Mouse (Mus musculus) megakaryocyte-erythroid progenitor cell, adult 5-6 weeks (primary cell): ENCODE results near the gene Hspbp1. TPM values are rescaled to one million over a fixed set of nuclear protein-coding genes. Genes with fewer than 3 reads are reported as not detected.

ENCODE experiments used
- ATAC-seq: replicated peaks from 2 replicates; pipeline ENCODE4 v1.8.0; 2016; ENCODE audit warnings: mild to moderate bottlenecking, inconsistent platforms; ENCODE audit not compliant: severe bottlenecking, poor library complexity, low FRiP score, low TSS enrichment
- total RNA-seq, 2 experiments: library from RNA; stranded (forward) in 1 of 2; stranded (reverse) in 1 of 2; fragments of 200-1000, 215-1000 nt in 1 of 2; fragments of >200 nt in 1 of 2; fragmentation: Nextera tagmentation in 1 of 2; gene quantifications; 2 replicates each; pipeline ENCODE4 v1.2.3; 2014 to 2017

Gene Hspbp1
- total RNA-seq, 2 experiments from 2014 or later, result 44.9 to 69.0 TPM

GRCm38 (mm10) chr7:4646806-4647205 lies 38.1 kb downstream of the Hspbp1 start:
- 0 out of 2 replicates have a peak, but pooled peaks have one; percentile 31 for ATAC-seq

GRCm38 (mm10) chr7:4643225-4643624 lies 41.6 kb downstream of the Hspbp1 start:
- ATAC-seq, result peak; percentile 17; the same call in 1 of the 2 replicates

- ATAC-seq, result no peak
These were observed 42.9 kb downstream of the Hspbp1 start for GRCm38 (mm10) chr7:4641956-4642355.

- no peak for ATAC-seq
These were observed 43.7 kb downstream of the Hspbp1 start for GRCm38 (mm10) chr7:4641155-4641554.

GRCm38 (mm10) chr7:4636179-4636578 lies 48.7 kb downstream of the Hspbp1 start:
- no peak for ATAC-seq

- ATAC-seq, result peak; percentile 35
These were observed 53.8 kb downstream of the Hspbp1 start, which contains the start of gene Tmem86b for GRCm38 (mm10) chr7:4631031-4631430. TSS of gene Tmem86b (minus strand) at chr7:4631422.

GRCm38 (mm10) chr7:4630198-4630597 lies 54.7 kb downstream of the Hspbp1 start:
- ATAC-seq, result peak; percentile 86

GRCm38 (mm10) chr7:4629586-4629985 lies 55.3 kb downstream of the Hspbp1 start:
- ATAC-seq, result 0 out of 2 replicates have a peak, but pooled peaks have one; percentile 3

- no peak for ATAC-seq
These were observed 58.9 kb downstream of the Hspbp1 start for GRCm38 (mm10) chr7:4625928-4626327.

- no peak; the same call in 1 of the 2 replicates for ATAC-seq
These were observed 60.5 kb downstream of the Hspbp1 start for GRCm38 (mm10) chr7:4624343-4624742.

GRCm38 (mm10) chr7:4623544-4624189 lies 61.2 kb downstream of the Hspbp1 start:
- ATAC-seq, result no peak; the same call in 1 of the 2 replicates

GRCm38 (mm10) chr7:4619979-4620378 lies 64.9 kb downstream of the Hspbp1 start:
- peak; percentile 84 for ATAC-seq

GRCm38 (mm10) chr7:4613740-4614403 lies 71.0 kb downstream of the Hspbp1 start:
- peak; percentile 96 for ATAC-seq

GRCm38 (mm10) chr7:4612956-4613355 lies 71.9 kb downstream of the Hspbp1 start:
- no peak for ATAC-seq

- ATAC-seq, result no peak
These were observed 72.5 kb downstream of the Hspbp1 start for GRCm38 (mm10) chr7:4612386-4612785.

GRCm38 (mm10) chr7:4611921-4612341 lies 72.9 kb downstream of the Hspbp1 start:
- no peak for ATAC-seq

- ATAC-seq, result no peak
These were observed 73.4 kb downstream of the Hspbp1 start for GRCm38 (mm10) chr7:4611511-4611910.
